Mouse (Mus musculus): ENCODE data around the gene Serpinb9. TPM values are rescaled to one million over a fixed set of nuclear protein-coding genes. Genes with fewer than 3 reads are reported as not detected.
"Not testable (repeated sequence)": the region's sequence is repeated elsewhere in the genome, so short reads cannot be mapped to it uniquely, and the experiment has no call there.

Serpinb9 gene
- polyA plus RNA-seq, 1 experiment from 2014 or later, result 31.8 TPM

- H3K4me2 ChIP-seq, result no peak overlapping the region
- no peaks in the 10 kb centered on the region for H3K27me3 ChIP-seq (ENCODE audit: insufficient read depth, low read length)
- no peak overlapping the region for H3K27ac ChIP-seq (ENCODE audit: low read depth)
- H3K9me3 ChIP-seq (ENCODE audit: low read depth, low read length), result peaks cover 4% of the 10 kb centered on the region; the same call in 1 of the 2 replicates
- H3K4me1 ChIP-seq (ENCODE audit: insufficient read depth), result no peaks in the 10 kb centered on the region
- H3K36me3 ChIP-seq (ENCODE audit: insufficient read depth), result no peaks in the 10 kb centered on the region
- H3K4me3 ChIP-seq (ENCODE audit: low read depth, low read length), result no peak overlapping the region
- ATAC-seq (ENCODE audit: insufficient read depth) (no peak), DNase-seq (no peak)
- no peak overlapping the region for H3K9ac ChIP-seq
- WGBS, result 84% methylated on average over 1 of the region's 1 CpGs
- no peak for TF ChIP-seq CTCF (IDR thresholded peaks at IDR 0.05; ENCODE audit: low read depth)
Observed at GRCm38 (mm10) chr13:33022371-33022770, 19.3 kb downstream of the Serpinb9 start.

- Histone ChIP-seq H3K27me3 (ENCODE audit: insufficient read depth, low read length) (no peaks in the 10 kb centered on the region), H3K9me3 (ENCODE audit: low read depth, low read length) (no peaks in the 10 kb centered on the region), H3K4me1 (ENCODE audit: insufficient read depth) (no peaks in the 10 kb centered on the region), H3K4me2 (no peak overlapping the region), H3K9ac (no peak overlapping the region), H3K27ac (ENCODE audit: low read depth) (no peak overlapping the region), H3K4me3 (ENCODE audit: low read depth, low read length) (no peak overlapping the region), H3K36me3 (ENCODE audit: insufficient read depth) (no peaks in the 10 kb centered on the region)
- TF ChIP-seq CTCF (IDR thresholded peaks at IDR 0.05; ENCODE audit: low read depth), result no peak
- ATAC-seq (ENCODE audit: insufficient read depth) (no peak), DNase-seq (no peak)
- 42% methylated on average over 1 of the region's 1 CpGs for WGBS
Observed at GRCm38 (mm10) chr13:33026427-33027057, 23.5 kb downstream of the Serpinb9 start.

- no peaks in the 10 kb centered on the region for H3K36me3 ChIP-seq (ENCODE audit: insufficient read depth)
- ATAC-seq (ENCODE audit: insufficient read depth), result no peak
Observed at GRCm38 (mm10) chr13:33027244-33027643, 24.2 kb downstream of the Serpinb9 start, which contains the start of gene Serpinb9b. Serpinb9b (plus strand) TSS chr13:33027416.

GRCm38 (mm10) chr13:33028146-33028545, 25.1 kb downstream of the Serpinb9 start:
- no peak overlapping the region for H3K27ac ChIP-seq (ENCODE audit: low read depth)
- H3K4me2 ChIP-seq, result no peak overlapping the region
- H3K27me3 ChIP-seq (ENCODE audit: insufficient read depth, low read length), result no peaks in the 10 kb centered on the region
- ATAC-seq (ENCODE audit: insufficient read depth), result no peak
- TF ChIP-seq CTCF (IDR thresholded peaks at IDR 0.05; ENCODE audit: low read depth), result no peak
- no peaks in the 10 kb centered on the region for H3K4me1 ChIP-seq (ENCODE audit: insufficient read depth)
- H3K9ac ChIP-seq, result no peak overlapping the region
- no peaks in the 10 kb centered on the region for H3K36me3 ChIP-seq (ENCODE audit: insufficient read depth)
- no peak overlapping the region for H3K4me3 ChIP-seq (ENCODE audit: low read depth, low read length)
- H3K9me3 ChIP-seq (ENCODE audit: low read depth, low read length), result no peaks in the 10 kb centered on the region
- DNase-seq, result no peak
- 14% methylated on average over 2 of the region's 2 CpGs for WGBS

More at GRCm38 (mm10) chr13:33027244-33027643, 24.2 kb downstream of the Serpinb9 start, which contains the start of gene Serpinb9b:
- H3K4me3 ChIP-seq (ENCODE audit: low read depth, low read length), result no peak within 1 kb of the TSS
- no peak within 1 kb of the TSS for H3K4me2 ChIP-seq
- TF ChIP-seq CTCF (IDR thresholded peaks at IDR 0.05; ENCODE audit: low read depth), result no peak
- H3K9ac ChIP-seq, result no peak within 1 kb of the TSS
- H3K4me1 ChIP-seq (ENCODE audit: insufficient read depth), result no peaks in the 10 kb centered on the region
- no peaks in the 10 kb centered on the region for H3K27me3 ChIP-seq (ENCODE audit: insufficient read depth, low read length)
- no peak for DNase-seq
- no peak within 1 kb of the TSS for H3K27ac ChIP-seq (ENCODE audit: low read depth)
- 80% methylated on average over 2 of the region's 2 CpGs for WGBS
- no peaks in the 10 kb centered on the region for H3K9me3 ChIP-seq (ENCODE audit: low read depth, low read length)

- Histone ChIP-seq H3K9me3 (ENCODE audit: low read depth, low read length) (no peaks in the 10 kb centered on the region), H3K4me2 (no peak overlapping the region), H3K4me1 (ENCODE audit: insufficient read depth) (no peaks in the 10 kb centered on the region), H3K9ac (no peak overlapping the region), H3K27ac (ENCODE audit: low read depth) (no peak overlapping the region), H3K36me3 (ENCODE audit: insufficient read depth) (no peaks in the 10 kb centered on the region), H3K27me3 (ENCODE audit: insufficient read depth, low read length) (no peaks in the 10 kb centered on the region), H3K4me3 (ENCODE audit: low read depth, low read length) (no peak overlapping the region)
- 54% methylated on average over 2 of the region's 2 CpGs for WGBS
- ATAC-seq (ENCODE audit: insufficient read depth) (no peak), DNase-seq (no peak)
- no peak for TF ChIP-seq CTCF (IDR thresholded peaks at IDR 0.05; ENCODE audit: low read depth)
Observed at GRCm38 (mm10) chr13:33028550-33028949, 25.5 kb downstream of the Serpinb9 start.

GRCm38 (mm10) chr13:33029478-33029877, 26.4 kb downstream of the Serpinb9 start:
- not testable (repeated sequence) for DNase-seq; H3K4me3 ChIP-seq (ENCODE audit: low read depth, low read length); H3K27ac ChIP-seq (ENCODE audit: low read depth); ATAC-seq (ENCODE audit: insufficient read depth); H3K27me3 ChIP-seq (ENCODE audit: insufficient read depth, low read length); H3K36me3 ChIP-seq (ENCODE audit: insufficient read depth); H3K9ac ChIP-seq; H3K9me3 ChIP-seq (ENCODE audit: low read depth, low read length); H3K4me2 ChIP-seq; H3K4me1 ChIP-seq (ENCODE audit: insufficient read depth)
- WGBS, result 86% methylated on average over 2 of the region's 2 CpGs

GRCm38 (mm10) chr13:33030281-33030680, 27.2 kb downstream of the Serpinb9 start:
- Histone ChIP-seq H3K9ac (no peak overlapping the region), H3K36me3 (ENCODE audit: insufficient read depth) (no peaks in the 10 kb centered on the region), H3K4me1 (ENCODE audit: insufficient read depth) (no peaks in the 10 kb centered on the region), H3K4me2 (no peak overlapping the region), H3K27me3 (ENCODE audit: insufficient read depth, low read length) (no peaks in the 10 kb centered on the region), H3K9me3 (ENCODE audit: low read depth, low read length) (no peaks in the 10 kb centered on the region), H3K4me3 (ENCODE audit: low read depth, low read length) (no peak overlapping the region), H3K27ac (ENCODE audit: low read depth) (no peak overlapping the region)
- TF ChIP-seq CTCF (IDR thresholded peaks at IDR 0.05; ENCODE audit: low read depth), result no peak
- ATAC-seq (ENCODE audit: insufficient read depth) (no peak), DNase-seq (no peak)
- WGBS, result 91% methylated on average over 3 of the region's 3 CpGs

Measured in lung, embryonic 14.5 days (tissue).